26 mouse cellular contexts compared by ENCODE assay signal in genomic region chr10:26870802-26871201, GRCm38 (mm10).
DNase-seq lines count a peak whose midpoint lies in the region; ATAC-seq lines count a peak whose summit lies in the region.
"Had no signal": no experiment of that assay in that cellular context is flagged by ENCODE, and none has a peak within 500 bp of the region (broad histone marks: within the 10 kb centered on the region; RNA-seq: fewer than 3 reads in every experiment).

No protein-coding gene starts in this region.

- no peaks in the 10 kb centered on the region for H3K4me1 ChIP-seq in hindbrain, embryonic 14.5 days (replicated peaks; ENCODE audit: control insufficient read depth, insufficient read depth, low read length)
- no peaks in the 10 kb centered on the region for H3K4me1 ChIP-seq in hindbrain, embryonic 12.5 days
- H3K4me1 ChIP-seq in midbrain, embryonic 15.5 days, result 0 out of 2 replicates have a peak, but pooled peaks cover 3% of the 10 kb centered on the region
- H3K4me1 ChIP-seq: heart, embryonic 12.5 days; hindbrain, embryonic 10.5 days; intestine, embryonic 15.5 days; limb, embryonic 13.5 days; liver, embryonic 12.5 days; midbrain, embryonic 12.5 days had no signal

- H3K27me3 ChIP-seq in hindbrain, embryonic 14.5 days (ENCODE audit: control insufficient read depth, insufficient read depth, low read length), result no peaks in the 10 kb centered on the region
- H3K27me3 ChIP-seq in hindbrain, embryonic 12.5 days, result no peaks in the 10 kb centered on the region
- no peaks in the 10 kb centered on the region for H3K27me3 ChIP-seq in midbrain, embryonic 15.5 days (replicated peaks)
- H3K27me3 ChIP-seq: heart, embryonic 12.5 days; intestine, embryonic 15.5 days; limb, embryonic 13.5 days; liver, embryonic 12.5 days; midbrain, embryonic 12.5 days had no signal

- no peak overlapping the region for H3K27ac ChIP-seq in hindbrain, embryonic 14.5 days
- no peak overlapping the region for H3K27ac ChIP-seq in hindbrain, embryonic 12.5 days
- peak overlapping the region; percentile 65 for H3K27ac ChIP-seq in midbrain, embryonic 15.5 days
- H3K27ac ChIP-seq: hindbrain, embryonic 10.5 days; intestine, embryonic 15.5 days; layer of hippocampus, adult 2 months; limb, embryonic 13.5 days; liver, embryonic 12.5 days; midbrain, embryonic 12.5 days had no signal

- DNase-seq in embryo, embryonic 10.5 days (ENCODE audit: low spot score), result peak; percentile 12
- DNase-seq in embryo, embryonic 9.5 days (ENCODE audit: extremely low spot score), result no peak
- peak; percentile 44 for DNase-seq in hindbrain, embryonic 14.5 days (ENCODE audit: low spot score)
- peak; percentile 33 for DNase-seq in R1 (ENCODE audit: low read depth, low spot score)
- DNase-seq in kidney, postnatal 36 days, result no peak
- DNase-seq: adrenal gland, postnatal 25 days; cerebellum, adult 11 months; cerebellum, adult 9-11 months; gastrocnemius, postnatal 25 days; heart, adult 18-20 months; heart, postnatal 10 days; kidney, adult 9 months; kidney, postnatal 14 days; lung, adult 18-20 months; lung, postnatal 10 days; thymus, adult 2 months; thymus, postnatal 4 days had no signal

- ATAC-seq in hindbrain, embryonic 14.5 days (ENCODE audit: low FRiP score), result 0 out of 2 replicates have a peak, but pooled peaks have one; percentile 40
- no peak for ATAC-seq in hindbrain, embryonic 12.5 days (ENCODE audit: low FRiP score)
- peak; percentile 81 for ATAC-seq in midbrain, embryonic 15.5 days (replicated peaks)
- ATAC-seq: intestine, embryonic 15.5 days; liver, embryonic 12.5 days had no signal

- H3K9me3 ChIP-seq in hindbrain, embryonic 14.5 days (ENCODE audit: control insufficient read depth, low read length), result no peaks in the 10 kb centered on the region
- no peaks in the 10 kb centered on the region for H3K9me3 ChIP-seq in hindbrain, embryonic 12.5 days (replicated peaks)
- H3K9me3 ChIP-seq in midbrain, embryonic 15.5 days, result no peaks in the 10 kb centered on the region
- H3K9me3 ChIP-seq: heart, embryonic 12.5 days; hindbrain, embryonic 10.5 days; intestine, embryonic 15.5 days; limb, embryonic 13.5 days; liver, embryonic 12.5 days; midbrain, embryonic 12.5 days had no signal

- no peak overlapping the region for H3K4me2 ChIP-seq in hindbrain, embryonic 14.5 days (replicated peaks)
- no peak overlapping the region for H3K4me2 ChIP-seq in hindbrain, embryonic 12.5 days (replicated peaks)
- no peak overlapping the region for H3K4me2 ChIP-seq in midbrain, embryonic 15.5 days
- H3K4me2 ChIP-seq: heart, embryonic 12.5 days; intestine, embryonic 15.5 days; limb, embryonic 13.5 days; liver, embryonic 12.5 days; midbrain, embryonic 12.5 days had no signal

- no peak overlapping the region for H3K9ac ChIP-seq in hindbrain, embryonic 14.5 days
- H3K9ac ChIP-seq in hindbrain, embryonic 12.5 days, result no peak overlapping the region
- H3K9ac ChIP-seq in midbrain, embryonic 15.5 days, result no peak overlapping the region
- H3K9ac ChIP-seq: heart, embryonic 12.5 days; intestine, embryonic 15.5 days; limb, embryonic 13.5 days; liver, embryonic 12.5 days; midbrain, embryonic 12.5 days had no signal

- no peak overlapping the region for H3K4me3 ChIP-seq in hindbrain, embryonic 14.5 days (replicated peaks; ENCODE audit: low read length)
- H3K4me3 ChIP-seq in hindbrain, embryonic 12.5 days, result no peak overlapping the region
- H3K4me3 ChIP-seq in midbrain, embryonic 15.5 days, result no peak overlapping the region
- H3K4me3 ChIP-seq: heart, embryonic 12.5 days; hindbrain, embryonic 10.5 days; intestine, embryonic 15.5 days; layer of hippocampus, adult 2 months; limb, embryonic 13.5 days; liver, embryonic 12.5 days; midbrain, embryonic 12.5 days had no signal

- 49% methylated on average over 2 of the region's 2 CpGs for WGBS in hindbrain, embryonic 14.5 days
- WGBS in hindbrain, embryonic 12.5 days, result 69% methylated on average over 2 of the region's 2 CpGs
- WGBS in midbrain, embryonic 15.5 days, result 31% methylated on average over 2 of the region's 2 CpGs

- no peaks in the 10 kb centered on the region for H3K36me3 ChIP-seq in hindbrain, embryonic 14.5 days (replicated peaks; ENCODE audit: control insufficient read depth, insufficient read depth)
- H3K36me3 ChIP-seq in hindbrain, embryonic 12.5 days, result no peaks in the 10 kb centered on the region
- no peaks in the 10 kb centered on the region for H3K36me3 ChIP-seq in midbrain, embryonic 15.5 days (replicated peaks)
- H3K36me3 ChIP-seq: hindbrain, embryonic 10.5 days; intestine, embryonic 15.5 days; limb, embryonic 13.5 days; liver, embryonic 12.5 days; midbrain, embryonic 12.5 days had no signal

Comparison
In these comparisons a context has a peak if more than half of its experiments do, and no peak if none do; other contexts are left out.
1. DNase-seq: peak in embryo, embryonic 10.5 days (single experiment), hindbrain, embryonic 14.5 days (single experiment) and R1 (single experiment); none in embryo, embryonic 9.5 days (single experiment) and kidney, postnatal 36 days (0 of 2).